In genomic region chr12:101017971-101018371, GRCm38 (mm10) we compare ENCODE assay signal across 8 mouse cellular contexts. TPM values are rescaled to one million over a fixed set of nuclear protein-coding genes. Genes with fewer than 3 reads are reported as not detected.
DNase-seq lines count a peak whose midpoint lies in the region; ATAC-seq and TF ChIP-seq lines count a peak whose summit lies in the region.

No protein-coding gene starts in this region.

- H3K9me3 ChIP-seq in midbrain, embryonic 11.5 days (ENCODE audit: control insufficient read depth, low read length) = no peaks in the 10 kb centered on the region

- peaks cover 18% of the 10 kb centered on the region; the same call in 1 of the 2 replicates for H3K36me3 ChIP-seq in midbrain, embryonic 11.5 days (ENCODE audit: control insufficient read depth, insufficient read depth, low read length)
- H3K36me3 ChIP-seq in thymus, adult 2 months (ENCODE audit: control insufficient read depth, insufficient read depth, low read length) = no peaks in the 10 kb centered on the region

- peak; percentile 50; the same call in 1 of the 2 replicates for TF ChIP-seq CTCF in thymus, adult 2 months (IDR thresholded peaks at IDR 0.05; ENCODE audit: borderline replicate concordance, control insufficient read depth, extremely low read depth, insufficient read depth, low read length, poor library complexity)

- peak; percentile 55; the same call in 1 of the 2 replicates for TF ChIP-seq POLR2A in thymus, adult 2 months (IDR thresholded peaks at IDR 0.05; ENCODE audit: control insufficient read depth, extremely low read depth, insufficient read depth, low read length, poor library complexity)

- H3K4me2 ChIP-seq in midbrain, embryonic 11.5 days = peak overlapping the region; percentile 13; the same call in 1 of the 2 replicates

- no peak overlapping the region for H3K27ac ChIP-seq in midbrain, embryonic 11.5 days (ENCODE audit: low read depth, low read length)
- peak overlapping the region; percentile 96 for H3K27ac ChIP-seq in thymus, adult 2 months (ENCODE audit: control insufficient read depth, insufficient read depth, low read length)

- peak; percentile 22 for ATAC-seq in midbrain, embryonic 11.5 days (ENCODE audit: low FRiP score)
- ATAC-seq in frontal cortex, adult (ENCODE audit: low TSS enrichment) = no peak

- H3K9ac ChIP-seq in midbrain, embryonic 11.5 days (ENCODE audit: low read length) = peak overlapping the region; percentile 36

- H3K4me3 ChIP-seq in midbrain, embryonic 11.5 days (ENCODE audit: low read depth, low read length) = no peak overlapping the region
- peak overlapping the region; percentile 43 for H3K4me3 ChIP-seq in thymus, adult 2 months (ENCODE audit: control insufficient read depth, insufficient read depth, low read length)

- peaks cover 25% of the 10 kb centered on the region for H3K4me1 ChIP-seq in midbrain, embryonic 11.5 days (ENCODE audit: control insufficient read depth, insufficient read depth, low read length)
- H3K4me1 ChIP-seq in thymus, adult 2 months (replicated peaks; ENCODE audit: control insufficient read depth, insufficient read depth, low read length) = peaks cover 61% of the 10 kb centered on the region

- 25% methylated on average over 6 of the region's 6 CpGs for WGBS in midbrain, embryonic 11.5 days
- under 1% methylated on average over 6 of the region's 6 CpGs for WGBS in thymus, adult 2 months

- DNase-seq in retina, embryonic 14.5 days (ENCODE audit: low spot score) = peak; percentile 7
- no peak for DNase-seq in retina, postnatal 1 day
- peak; percentile 63 to 77 for DNase-seq in heart, adult 9 months (ENCODE audit: low spot score in 2 of 2)
- DNase-seq in kidney, postnatal 14 days = peak; percentile 58
- no peak for DNase-seq in midbrain, embryonic 11.5 days (ENCODE audit: low spot score, missing footprints)
- DNase-seq in thymus, adult 2 months = peak; percentile 82
- no peak for DNase-seq in right cerebral cortex, postnatal 10 days (ENCODE audit: low spot score in 2 of 2)

- no peaks in the 10 kb centered on the region for H3K27me3 ChIP-seq in midbrain, embryonic 11.5 days (ENCODE audit: control insufficient read depth, insufficient read depth, low read length)
- no peaks in the 10 kb centered on the region for H3K27me3 ChIP-seq in thymus, adult 2 months (ENCODE audit: control insufficient read depth, insufficient read depth, low read length)

RNA-seq across cellular contexts. Expression of gene Ccdc88c, which starts 10.9 kb away (rescaled TPM):
- 11.0 TPM in 2 replicates for polyA plus RNA-seq in midbrain, embryonic 11.5 days (2014; fragmentation: Nextera tagmentation; extraction: Ambion mirVana)
- polyA plus RNA-seq in thymus, adult 2 months (2012; rRNA removed) = 75.0 and 87.7 TPM in 2 replicates

Comparison
In these comparisons a context has a peak if more than half of its experiments do, and no peak if none do; other contexts are left out.
1. DNase-seq: peak in retina, embryonic 14.5 days (single experiment), heart, adult 9 months (2 of 2), kidney, postnatal 14 days (single experiment) and thymus, adult 2 months (single experiment); none in retina, postnatal 1 day (single experiment), midbrain, embryonic 11.5 days (single experiment) and right cerebral cortex, postnatal 10 days (0 of 2).